Mouse (Mus musculus) E14TG2a.4 (cell line): Measurements from ENCODE around the gene Kcnd3.

Source experiments
- CTCF ChIP-seq: conservative IDR thresholded peaks from 2 replicates; pipeline ENCODE4 v1.5.1; 2014; ENCODE audit warnings: low read length
- NANOG ChIP-seq: IDR thresholded peaks from 2 replicates; pipeline ENCODE4 v1.6.1; 2014; ENCODE audit warnings: borderline replicate concordance, low read length, mixed read lengths

DNA sequence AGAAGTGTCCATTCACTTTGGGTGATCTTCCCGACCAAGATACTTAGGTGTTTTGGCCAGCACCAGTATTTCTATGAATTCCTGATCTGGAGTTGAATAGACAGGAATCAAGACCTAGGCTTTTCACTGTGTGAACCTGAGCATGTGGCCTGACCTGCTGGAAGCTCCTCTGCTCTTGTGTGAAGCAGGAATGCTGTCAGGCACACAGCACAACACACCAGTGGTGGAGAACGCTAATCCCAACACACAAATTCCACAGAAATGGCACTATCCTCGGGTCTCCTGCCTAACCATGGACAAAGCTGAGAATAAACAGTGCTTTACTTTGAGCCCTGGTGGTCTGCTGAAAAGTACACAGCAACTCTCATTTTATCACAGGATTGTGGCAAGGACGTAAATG, 268.4 kb downstream of the Kcnd3 start:
- TF ChIP-seq CTCF (no peak), NANOG (no peak)
